ENCODE assay signal across 29 mouse cellular contexts in the genomic region with DNA sequence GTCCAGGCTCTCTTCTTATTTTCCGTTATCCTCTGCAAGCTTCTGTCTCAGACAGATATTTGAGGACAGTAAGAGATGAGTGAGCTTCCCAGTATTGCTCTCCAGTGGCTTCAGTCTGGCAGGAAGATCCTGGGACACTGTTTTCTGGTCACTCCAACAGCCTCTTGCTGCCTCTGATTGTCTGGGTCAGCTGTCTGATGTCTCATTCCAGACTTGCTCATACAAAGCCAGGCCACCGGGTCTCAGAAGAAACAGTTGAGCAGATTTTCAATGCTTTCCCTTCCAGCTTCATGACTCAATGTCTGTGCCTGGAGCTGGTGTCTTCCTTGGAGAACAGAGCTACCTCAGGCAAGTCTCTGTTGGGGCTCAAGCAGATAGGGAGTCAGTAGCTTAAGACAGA. TPM values are rescaled to one million over a fixed set of nuclear protein-coding genes. Genes with fewer than 3 reads are reported as not detected.
DNase-seq lines count a peak whose midpoint lies in the region; ATAC-seq and TF ChIP-seq lines count a peak whose summit lies in the region.
"Had no signal": no experiment of that assay in that cellular context is flagged by ENCODE, and none has a peak within 500 bp of the region (broad histone marks: within the 10 kb centered on the region; RNA-seq: fewer than 3 reads in every experiment).

No protein-coding gene starts in this region.

- 0 out of 2 replicates have a peak overlapping the region, but pooled peaks have one; percentile 0 for H3K27ac ChIP-seq in hindbrain, embryonic 13.5 days
- H3K27ac ChIP-seq in hindbrain, embryonic 10.5 days = no peak overlapping the region
- no peak overlapping the region for H3K27ac ChIP-seq in kidney, adult 2 months (ENCODE audit: insufficient read depth, low read depth, low read length)
- H3K27ac ChIP-seq: embryonic facial prominence, embryonic 10.5 days; embryonic facial prominence, embryonic 12.5 days; forebrain, embryonic 10.5 days; forebrain, embryonic 12.5 days had no signal

- H3K4me3 ChIP-seq in hindbrain, embryonic 13.5 days = no peak overlapping the region
- no peak overlapping the region for H3K4me3 ChIP-seq in hindbrain, embryonic 10.5 days
- no peak overlapping the region for H3K4me3 ChIP-seq in kidney, adult 2 months (ENCODE audit: insufficient read depth, low read depth, low read length)
- H3K4me3 ChIP-seq: embryonic facial prominence, embryonic 10.5 days; embryonic facial prominence, embryonic 12.5 days; forebrain, embryonic 10.5 days; forebrain, embryonic 12.5 days had no signal

- 77% methylated on average over 2 of the region's 2 CpGs for WGBS in hindbrain, embryonic 13.5 days
- 83% methylated on average over 2 of the region's 2 CpGs for WGBS in hindbrain, embryonic 10.5 days
- WGBS in kidney, adult 2 months = 76% methylated on average over 2 of the region's 2 CpGs

- H3K9me3 ChIP-seq in hindbrain, embryonic 13.5 days = no peaks in the 10 kb centered on the region
- H3K9me3 ChIP-seq in hindbrain, embryonic 10.5 days = no peaks in the 10 kb centered on the region
- H3K9me3 ChIP-seq: embryonic facial prominence, embryonic 10.5 days; embryonic facial prominence, embryonic 12.5 days; forebrain, embryonic 10.5 days; forebrain, embryonic 12.5 days had no signal

- H3K9ac ChIP-seq in hindbrain, embryonic 13.5 days = no peak overlapping the region
- H3K9ac ChIP-seq: embryonic facial prominence, embryonic 12.5 days; forebrain, embryonic 12.5 days had no signal

- DNase-seq in gastrocnemius, postnatal 25 days = peak; percentile 16
- no peak for DNase-seq in gastrocnemius, postnatal 10 days
- DNase-seq in hindbrain, embryonic 10.5 days (ENCODE audit: low spot score) = no peak
- DNase-seq in fibroblast of lung, adult 2 months (ENCODE audit: low read depth) = peak; percentile 9
- DNase-seq in neural tube, embryonic 10.5 days (ENCODE audit: extremely low spot score, low spot score) = no peak
- no peak for DNase-seq in kidney, adult 2 months
- DNase-seq: adrenal gland, adult 8-10 months; adrenal gland, postnatal 14 days; adrenal gland, postnatal 36 days; cerebellum, adult 11-12 months; cerebellum, adult 2 months; cerebellum, adult 9-10 months; cerebellum, postnatal 10 days; cerebellum, postnatal 25 days had no signal

- no peak for TF ChIP-seq CTCF in kidney, adult 2 months (conservative IDR thresholded peaks at IDR 0.05; ENCODE audit: insufficient read depth, insufficient read length, low read depth, low read length)

- ATAC-seq in hindbrain, embryonic 13.5 days (ENCODE audit: low FRiP score) = no peak
- ATAC-seq: activated CD4-positive, CD25-positive, alpha-beta regulatory T cell, adult 4 months; forebrain, embryonic 14.5 days; forebrain, embryonic 16.5 days; Patski had no signal

- no peak overlapping the region for H3K4me2 ChIP-seq in hindbrain, embryonic 13.5 days
- H3K4me2 ChIP-seq: embryonic facial prominence, embryonic 12.5 days; forebrain, embryonic 12.5 days had no signal

- no peak for TF ChIP-seq POLR2A in kidney, adult 2 months (IDR thresholded peaks at IDR 0.05; ENCODE audit: low read depth, low read length)

- H3K27me3 ChIP-seq in hindbrain, embryonic 13.5 days = no peaks in the 10 kb centered on the region
- peaks cover 18% of the 10 kb centered on the region for H3K27me3 ChIP-seq in hindbrain, embryonic 10.5 days (ENCODE audit: insufficient read depth, poor library complexity, severe bottlenecking)
- no peaks in the 10 kb centered on the region for H3K27me3 ChIP-seq in kidney, adult 2 months (replicated peaks; ENCODE audit: control insufficient read depth, insufficient read depth, low read length)
- H3K27me3 ChIP-seq: embryonic facial prominence, embryonic 12.5 days had no signal

- H3K4me1 ChIP-seq in hindbrain, embryonic 13.5 days (replicated peaks) = peaks cover 22% of the 10 kb centered on the region
- peaks cover 20% of the 10 kb centered on the region for H3K4me1 ChIP-seq in hindbrain, embryonic 10.5 days (replicated peaks)
- H3K4me1 ChIP-seq in kidney, adult 2 months (ENCODE audit: control insufficient read depth, insufficient read depth, low read length) = no peaks in the 10 kb centered on the region
- H3K4me1 ChIP-seq: embryonic facial prominence, embryonic 12.5 days; forebrain, embryonic 12.5 days had no signal

- no peaks in the 10 kb centered on the region for H3K36me3 ChIP-seq in hindbrain, embryonic 13.5 days
- no peaks in the 10 kb centered on the region for H3K36me3 ChIP-seq in hindbrain, embryonic 10.5 days
- no peaks in the 10 kb centered on the region for H3K36me3 ChIP-seq in kidney, adult 2 months (ENCODE audit: control insufficient read depth, insufficient read depth, low read length)
- H3K36me3 ChIP-seq: embryonic facial prominence, embryonic 10.5 days; embryonic facial prominence, embryonic 12.5 days; forebrain, embryonic 10.5 days; forebrain, embryonic 12.5 days had no signal

RNA-seq across cellular contexts. Expression of a gene that starts 39.1 kb away (rescaled TPM):
- total RNA-seq in gastrocnemius, postnatal 25 days (2021) = not detected
- total RNA-seq in gastrocnemius, postnatal 10 days (2021) = not detected
- polyA plus RNA-seq in hindbrain, embryonic 13.5 days (2015; fragmentation: Nextera tagmentation; extraction: Ambion mirVana) = not detected in 2 replicates
- not detected in 2 replicates for polyA plus RNA-seq in hindbrain, embryonic 10.5 days (2016; fragmentation: Nextera tagmentation; extraction: Ambion mirVana)
- 0.07 TPM in 1 of 2 replicates, not detected in the other for polyA plus RNA-seq in kidney, adult 2 months (2012; rRNA removed)
- total RNA-seq: adrenal gland, adult 18-20 months; adrenal gland, postnatal 14 days; adrenal gland, postnatal 36 days; ES-E14; MEL had no signal
- polyA plus RNA-seq: activated CD4-positive, CD25-positive, alpha-beta regulatory T cell, adult 4 months; C2C12; cortical plate, adult 2 months; embryonic facial prominence, embryonic 10.5 days; embryonic facial prominence, embryonic 12.5 days; embryonic facial prominence, embryonic 14.5 days; forebrain, embryonic 10.5 days; forebrain, embryonic 12.5 days; forebrain, embryonic 14.5 days; forebrain, embryonic 16.5 days; Patski had no signal

Comparison
In these comparisons a context has a peak if more than half of its experiments do, and no peak if none do; other contexts are left out.
1. DNase-seq: peak in gastrocnemius, postnatal 25 days (single experiment) and fibroblast of lung, adult 2 months (single experiment); none in gastrocnemius, postnatal 10 days (single experiment), hindbrain, embryonic 10.5 days (single experiment), neural tube, embryonic 10.5 days (single experiment) and kidney, adult 2 months (single experiment).